Mouse (Mus musculus) 3134 (cell line): ENCODE data around the gene Ankrd39.
"Not testable (repeated sequence)": the region's sequence is repeated elsewhere in the genome, so short reads cannot be mapped to it uniquely, and the experiment has no call there.

Experiments used
- DNase-seq: peaks from one replicate; pipeline ENCODE4 v3.0.0-alpha.2; 2011; ENCODE audit warnings: low spot score; ENCODE audit not compliant: insufficient read length; ENCODE audit errors: extremely low read depth

Ankrd39 gene

DNA sequence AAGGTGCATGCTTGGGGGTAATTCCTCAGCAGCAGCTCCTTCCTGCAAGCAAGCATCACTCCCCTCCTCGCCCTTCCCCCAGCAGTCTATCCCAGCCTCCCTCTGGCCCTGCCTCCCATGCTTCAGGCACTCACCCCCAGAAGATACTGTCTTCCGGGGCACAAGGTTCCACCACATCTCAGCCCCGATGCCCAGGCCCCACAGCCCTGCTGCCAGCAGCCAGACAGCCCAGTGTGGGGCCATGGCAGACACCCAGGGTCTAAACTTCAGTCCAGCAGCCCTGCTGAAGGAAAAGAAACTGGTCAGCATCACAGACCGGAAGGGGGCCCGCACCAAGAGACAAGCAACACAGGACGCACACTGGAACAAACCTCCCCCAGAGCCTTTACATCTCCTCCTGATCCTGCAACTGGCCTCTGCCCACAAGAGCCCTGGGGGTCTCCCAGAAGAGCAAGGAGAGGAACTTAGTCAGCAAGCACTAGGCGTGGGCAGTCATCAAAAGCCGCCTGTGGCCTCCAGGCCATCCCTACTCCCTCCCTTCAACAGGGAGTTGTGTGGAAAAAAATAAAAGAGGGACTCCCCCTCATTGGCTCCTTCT, 8.7 kb upstream of the Ankrd39 start:
- DNase-seq, result peak; percentile 59

DNA sequence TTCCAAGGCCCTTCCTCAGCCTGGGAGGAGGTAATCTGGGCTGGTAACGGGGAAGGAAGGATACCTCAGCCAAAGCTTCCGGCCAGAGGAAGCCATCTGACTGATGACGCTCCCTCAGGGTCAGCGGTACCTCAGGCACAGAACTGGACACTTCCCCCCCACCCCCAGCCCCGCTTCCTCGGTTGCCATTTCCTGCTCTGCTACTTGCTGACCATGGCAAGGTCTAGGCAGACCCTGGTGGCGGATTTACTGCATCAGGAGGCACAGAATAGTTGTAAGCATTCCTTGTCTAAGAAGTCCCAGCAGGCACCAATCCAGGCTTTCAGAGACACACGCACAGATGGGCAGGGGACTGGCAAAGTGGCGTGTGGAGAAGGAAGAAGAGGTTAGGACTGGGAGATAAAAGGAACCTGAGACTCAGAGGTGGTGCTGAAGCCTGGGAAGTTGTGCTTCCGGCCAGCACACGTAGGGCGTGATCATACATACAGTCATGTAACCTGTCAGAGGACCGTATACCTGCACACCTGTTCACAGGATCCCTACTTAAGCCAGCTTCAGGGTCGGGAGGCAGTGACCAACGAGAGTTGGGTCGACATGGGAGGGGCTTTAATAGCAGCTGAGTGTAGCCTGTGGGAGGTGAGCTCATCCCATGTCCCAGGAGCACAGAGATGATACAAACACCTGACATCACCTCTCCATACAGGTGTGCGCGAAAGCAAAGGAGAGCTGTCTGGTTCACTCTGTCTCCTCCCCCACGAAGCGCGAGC, 7.6 kb upstream of the Ankrd39 start:
- DNase-seq, result no peak

DNA sequence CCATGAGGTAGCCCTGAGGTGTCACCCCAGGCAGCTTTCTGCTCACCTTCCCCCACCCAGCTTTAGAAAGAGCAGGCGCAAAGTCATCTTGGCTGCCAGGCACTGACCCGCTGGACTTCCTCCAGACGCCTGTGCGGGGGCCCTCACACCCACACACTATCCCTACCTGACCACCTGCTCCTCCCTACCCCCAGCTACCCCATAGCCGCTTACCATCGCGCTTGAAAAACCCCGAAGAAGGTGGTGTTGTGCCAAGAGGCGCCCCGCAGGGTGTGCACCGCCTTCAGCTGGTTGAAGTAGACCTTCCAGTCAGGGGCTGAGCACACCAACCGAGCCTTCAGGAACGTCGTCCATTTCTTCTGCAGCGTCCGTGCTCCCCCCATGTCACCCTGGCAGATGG, 5.3 kb upstream of the Ankrd39 start:
- no peak for DNase-seq

DNA sequence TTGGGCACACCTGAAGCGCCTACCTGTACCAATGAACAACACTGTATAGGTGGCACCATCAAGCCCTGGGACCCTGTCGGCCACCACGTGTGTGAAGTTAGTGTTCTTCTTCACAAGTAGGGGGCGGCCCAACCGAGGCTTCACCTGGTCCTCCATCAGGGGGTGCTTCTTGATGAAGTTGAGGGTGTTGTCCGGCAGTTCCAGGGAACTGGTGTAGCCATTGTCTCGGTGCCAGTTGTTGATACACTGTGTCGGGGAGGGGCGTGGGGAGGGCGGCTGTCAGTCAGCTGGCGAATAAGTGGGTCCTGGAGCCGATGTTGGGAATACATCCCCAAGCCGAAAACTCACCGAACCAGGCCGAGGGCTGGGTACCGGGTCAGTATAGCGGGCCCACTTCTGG, 4.7 kb upstream of the Ankrd39 start:
- DNase-seq, result no peak

DNA sequence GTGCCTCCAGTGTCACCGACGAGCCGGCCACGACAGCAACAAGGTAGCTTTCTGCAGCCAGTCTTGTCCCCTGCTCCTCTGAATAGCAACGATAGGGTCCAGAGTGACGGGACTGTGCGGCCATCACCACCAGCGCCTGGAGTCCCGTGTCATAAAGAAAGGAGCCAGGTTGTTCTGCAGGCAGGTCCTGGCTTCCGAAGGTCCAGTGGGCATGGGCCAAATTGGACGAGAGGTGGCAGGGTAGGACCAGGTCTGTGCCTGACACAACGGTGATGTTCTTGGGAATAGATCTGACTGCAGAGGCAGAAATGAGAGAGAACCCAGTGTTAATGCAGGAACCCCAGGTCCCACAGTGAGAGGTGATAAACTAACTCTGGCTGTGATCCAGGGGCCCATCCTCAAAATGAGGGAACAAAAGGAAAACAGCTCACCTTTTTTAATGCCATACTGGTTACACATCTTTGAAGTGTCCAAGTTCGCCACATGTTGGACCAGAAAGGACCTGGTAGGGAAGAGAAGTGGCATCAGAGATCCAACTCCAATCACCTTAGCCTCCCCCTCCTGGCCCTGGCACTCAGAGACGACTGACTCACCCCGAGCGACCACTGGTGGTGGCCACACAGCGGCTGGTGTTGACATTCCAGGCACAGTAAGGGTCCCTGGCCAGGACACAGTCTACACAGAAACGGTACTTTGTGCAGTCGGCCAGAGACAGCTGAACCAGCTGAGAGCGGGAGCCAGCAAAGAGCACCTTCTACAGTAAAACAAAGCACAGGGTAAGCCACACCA, 3.0 kb upstream of the Ankrd39 start:
- no peak for DNase-seq

DNA sequence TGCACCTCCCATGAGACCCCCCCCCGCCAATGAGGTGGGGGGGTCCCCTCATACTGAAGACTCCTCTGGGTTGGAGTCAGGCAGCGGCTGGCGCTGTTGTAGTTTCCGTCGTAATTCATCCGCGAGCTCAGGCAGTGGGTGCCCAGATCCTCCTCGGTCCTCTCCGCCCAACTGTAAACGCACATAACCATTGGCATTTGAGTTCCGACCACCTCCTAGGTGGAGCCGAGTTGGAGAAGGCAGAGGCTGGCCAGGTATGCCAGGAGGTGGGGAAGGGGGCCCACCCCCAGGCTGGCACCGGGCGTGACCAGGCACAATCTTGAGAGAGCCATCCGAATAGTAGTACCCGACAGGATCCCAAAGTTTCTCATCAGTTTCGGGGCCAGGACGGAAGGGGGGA, 2.2 kb upstream of the Ankrd39 start:
- no peak for DNase-seq

DNA sequence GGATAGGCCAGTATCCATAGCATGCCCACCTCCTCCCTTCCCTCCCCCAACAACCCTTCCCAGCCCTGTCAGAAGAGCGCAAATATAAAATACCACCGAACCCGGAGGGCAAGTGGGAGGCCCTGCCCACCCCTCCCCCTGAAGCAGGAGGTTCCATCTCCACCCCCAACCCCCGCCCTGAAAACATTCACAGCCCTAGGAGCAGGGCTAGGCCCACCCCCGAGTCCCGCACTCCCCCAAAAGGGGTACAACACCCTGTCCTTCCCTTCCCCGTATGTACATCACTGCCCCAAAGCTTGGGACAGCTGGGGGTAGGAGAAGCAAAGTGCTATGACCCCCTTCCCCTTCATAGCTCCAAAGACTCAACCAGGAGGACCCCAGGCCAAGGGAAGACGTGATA, 1.5 kb upstream of the Ankrd39 start:
- no peak for DNase-seq

DNA sequence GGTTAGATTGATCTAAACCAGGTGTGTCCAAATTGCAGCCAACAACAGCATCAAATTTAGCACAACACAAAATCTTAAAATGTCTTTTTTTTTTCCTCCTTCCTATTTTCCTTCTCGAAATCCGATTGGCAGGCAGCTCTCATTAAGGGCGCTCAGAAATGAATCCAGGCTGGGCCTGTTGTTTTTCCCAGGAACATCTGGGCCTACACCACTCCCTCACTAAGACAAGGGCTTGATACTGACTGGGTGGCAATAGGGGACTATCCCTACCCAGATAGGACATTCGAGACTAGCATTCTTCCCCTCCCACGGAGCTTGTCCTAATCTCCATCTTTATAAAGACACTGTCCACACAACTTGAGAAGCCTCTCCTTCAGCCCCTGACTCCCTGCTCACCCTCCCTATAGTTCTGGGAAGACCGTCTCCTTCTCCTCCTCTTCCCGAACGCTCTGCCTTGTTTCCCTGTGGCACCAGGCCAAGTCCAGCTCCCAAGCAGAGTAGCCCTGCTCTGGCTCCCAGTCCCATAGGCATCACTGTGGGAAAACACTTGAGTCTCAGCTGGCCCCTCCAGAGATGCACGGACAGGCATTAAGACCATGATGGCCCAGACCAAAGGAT, 845 bp upstream of the Ankrd39 start:
- no peak for DNase-seq

DNA sequence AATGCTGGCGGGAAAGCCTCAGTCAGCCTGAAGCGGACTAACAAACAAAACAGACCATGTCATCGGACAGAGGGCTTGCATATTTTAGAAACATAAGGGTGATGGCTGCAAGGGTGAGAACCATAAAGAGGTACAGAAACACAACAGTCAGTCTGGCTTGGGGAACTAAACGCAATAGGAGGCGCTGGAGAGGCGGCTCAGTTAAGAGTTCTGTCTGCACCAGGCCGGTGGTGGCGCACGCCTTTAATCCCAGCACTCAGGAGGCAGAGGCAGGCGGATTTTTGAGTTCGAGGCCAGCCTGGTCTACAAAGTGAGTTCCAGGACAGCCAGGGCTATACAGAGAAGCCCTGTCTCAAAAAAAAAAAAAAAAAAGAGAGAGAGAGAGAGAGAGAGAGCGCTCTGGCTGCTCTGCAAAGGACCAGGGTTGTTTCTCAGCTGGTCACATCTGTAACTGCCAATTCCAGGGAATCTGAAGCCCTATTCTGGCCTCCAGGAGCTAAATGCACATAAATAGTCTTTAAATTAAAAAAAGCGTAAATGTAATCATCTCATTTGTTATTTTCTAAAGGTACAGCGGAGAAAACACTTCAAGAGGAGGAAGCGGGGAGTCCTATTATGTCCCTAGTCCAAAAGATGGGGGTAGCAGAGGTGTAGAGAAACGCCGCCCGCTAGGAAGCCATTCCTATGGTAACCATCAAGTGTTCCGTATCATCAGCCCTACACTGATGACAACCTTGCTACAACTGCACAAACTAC, 1.2 kb downstream of the Ankrd39 start:
- no peak for DNase-seq

DNA sequence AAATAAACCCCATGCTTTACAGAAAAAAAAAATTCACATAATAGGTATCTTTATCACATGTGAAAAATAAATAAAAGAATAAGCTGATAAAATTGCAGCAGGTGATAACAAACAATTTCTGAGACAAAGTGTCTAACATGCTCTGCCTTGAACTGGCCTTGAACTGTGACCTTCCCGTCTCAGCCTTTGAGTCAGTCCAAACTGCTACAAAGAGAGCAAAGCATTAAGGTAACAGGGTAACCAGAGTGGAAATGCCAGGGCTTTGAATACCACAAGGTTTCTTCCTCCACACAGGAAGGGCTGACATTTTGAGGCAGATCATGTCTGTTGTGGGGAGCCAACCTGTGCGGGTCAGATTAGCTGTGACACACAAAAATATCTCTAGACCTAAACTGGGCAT, 1.9 kb downstream of the Ankrd39 start:
- no peak for DNase-seq

DNA sequence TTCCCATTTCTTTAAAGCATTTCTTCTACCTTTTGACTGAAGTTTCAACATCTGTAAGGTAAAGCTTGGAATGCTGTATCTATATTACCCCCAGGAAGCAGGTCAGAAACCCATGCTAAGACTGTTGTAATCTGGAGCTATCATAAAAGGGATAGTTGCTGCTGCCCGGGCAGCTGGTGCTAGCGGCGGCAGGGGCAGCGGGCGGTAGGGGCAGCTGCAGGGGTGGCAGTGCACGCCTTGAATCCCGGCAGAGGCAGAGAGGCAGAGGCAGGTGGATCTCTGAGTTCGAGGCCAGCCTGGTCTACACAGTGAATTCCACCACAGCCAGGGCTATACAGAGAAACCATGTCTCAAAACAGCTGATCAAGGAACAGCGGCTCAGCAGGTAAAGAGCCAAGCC, 4.3 kb downstream of the Ankrd39 start:
- DNase-seq, result no peak

DNA sequence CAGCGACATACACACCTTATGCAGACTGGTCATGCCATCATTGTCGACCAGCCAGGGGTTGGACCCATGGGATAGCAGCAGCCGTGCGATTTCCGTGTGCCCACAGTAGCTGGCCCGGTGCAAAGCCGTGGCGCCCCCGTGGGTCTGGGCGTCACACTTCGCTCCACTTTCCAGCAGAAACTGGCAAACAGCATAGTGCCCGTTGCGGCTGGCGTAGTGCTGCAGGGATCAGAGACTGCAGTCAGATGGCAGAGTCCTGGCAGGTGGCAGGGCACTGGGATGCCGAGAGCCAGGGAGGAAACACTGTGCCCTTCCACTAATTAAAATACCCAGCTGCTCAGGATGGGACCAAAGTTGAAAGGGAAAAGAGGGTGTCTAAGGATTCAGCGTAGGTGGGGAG, 5.4 kb downstream of the Ankrd39 start:
- DNase-seq, result no peak

DNA sequence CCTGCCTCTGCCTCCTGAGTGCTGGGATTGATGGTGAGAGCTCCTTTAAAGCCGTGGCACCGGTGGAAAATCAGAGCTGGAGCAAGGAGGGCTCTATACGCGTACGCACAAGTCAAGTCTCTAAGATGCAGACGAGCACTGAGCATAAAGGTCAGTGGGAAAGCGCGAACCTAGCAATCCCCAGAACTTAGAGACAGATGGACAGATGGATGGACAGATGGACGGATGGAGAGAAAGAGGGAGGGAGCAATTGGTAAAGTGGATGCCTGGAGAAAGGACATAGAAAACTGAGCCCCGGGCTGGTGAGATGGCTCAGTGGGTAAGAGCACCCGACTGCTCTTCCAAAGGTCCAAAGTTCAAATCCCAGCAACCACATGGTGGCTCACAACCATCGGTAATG, 6.4 kb downstream of the Ankrd39 start:
- no peak for DNase-seq

DNA sequence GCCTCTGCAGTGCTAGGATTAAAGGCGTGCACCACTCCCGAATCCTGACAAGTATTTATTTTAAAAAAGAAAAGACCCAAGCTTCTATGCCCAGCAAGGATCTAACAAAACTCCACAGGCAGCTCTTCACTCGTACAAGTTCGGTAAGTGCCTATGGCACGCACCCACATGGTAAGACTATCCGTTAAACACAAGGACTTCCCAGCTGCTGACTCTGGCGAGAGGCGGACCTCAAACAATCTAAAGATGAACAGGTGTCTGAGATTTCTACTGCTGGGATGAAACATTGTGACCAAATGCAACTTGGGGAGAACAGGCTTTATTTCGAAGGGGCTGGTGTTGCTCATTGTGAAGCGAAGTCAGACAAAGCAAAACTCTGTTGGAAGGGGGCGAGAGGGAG, 7.1 kb downstream of the Ankrd39 start:
- DNase-seq, result no peak

DNA sequence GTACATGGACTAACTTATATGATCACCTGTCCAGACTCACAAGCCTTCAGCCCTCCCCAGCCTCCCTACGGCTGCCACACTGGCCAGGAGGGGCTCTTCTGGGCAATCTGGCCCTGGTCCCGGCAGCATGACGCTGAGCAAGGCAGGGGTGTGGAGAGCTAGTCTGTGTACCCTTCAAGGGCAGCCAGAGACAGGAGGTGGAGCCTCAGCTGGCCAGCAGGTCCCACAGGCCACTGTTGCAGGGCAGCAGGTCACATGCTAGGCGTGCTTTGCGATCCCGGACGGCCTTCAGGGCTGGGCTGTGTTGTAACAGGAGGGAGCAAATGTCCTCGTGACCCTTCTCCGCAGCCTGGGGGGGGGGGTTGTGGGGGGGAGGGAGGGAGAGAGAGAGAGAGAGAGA, 8.1 kb downstream of the Ankrd39 start, which contains the start of gene Gm42417:
Gm42417 (minus strand) TSS at position 244 of the 400 bp plus-strand sequence.
- no peak for DNase-seq

DNA sequence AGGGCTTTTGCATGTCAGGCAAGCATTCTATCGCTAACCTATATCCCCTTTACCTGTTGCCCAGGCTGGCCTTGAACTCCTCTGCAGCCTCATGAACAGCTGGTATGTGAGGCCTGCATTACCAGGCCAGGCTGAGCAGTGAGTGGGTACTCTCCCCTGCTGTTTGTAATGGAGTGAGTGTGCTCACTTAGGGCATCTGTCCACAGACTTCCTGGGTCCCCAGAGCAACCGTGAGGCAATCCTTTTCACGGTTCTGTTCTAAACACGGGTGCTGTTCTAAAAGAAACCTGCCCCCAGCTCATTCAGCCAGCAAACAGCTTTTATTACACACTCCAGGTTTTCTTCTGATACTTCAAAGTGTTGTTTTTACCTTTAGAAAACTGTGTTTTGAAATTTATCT, 8.5 kb downstream of the Ankrd39 start:
- DNase-seq, result no peak

DNA sequence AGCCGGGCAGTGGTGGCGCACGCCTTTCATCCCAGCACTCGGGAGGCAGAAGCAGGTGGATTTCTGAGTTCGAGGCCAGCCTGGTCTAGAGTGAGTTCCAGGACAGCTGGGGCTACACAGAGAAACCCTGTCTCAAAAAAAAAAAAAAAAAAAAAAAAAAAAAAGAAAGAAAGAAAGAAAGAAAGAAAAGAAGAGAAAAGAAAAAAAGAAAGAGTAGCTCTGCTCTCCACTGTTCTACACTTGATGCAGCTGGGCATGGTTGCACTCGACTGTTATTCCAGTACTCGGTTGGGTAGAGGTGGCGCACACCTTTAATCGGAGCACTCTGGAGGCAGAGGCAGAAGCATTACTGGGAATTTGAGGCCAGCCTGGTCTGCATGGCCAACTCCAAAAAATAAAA, 10.5 kb downstream of the Ankrd39 start, which contains the start of gene Ankrd23:
Ankrd23 (minus strand) TSS at position 101 of the 400 bp plus-strand sequence.
- not testable (repeated sequence) for DNase-seq

DNA sequence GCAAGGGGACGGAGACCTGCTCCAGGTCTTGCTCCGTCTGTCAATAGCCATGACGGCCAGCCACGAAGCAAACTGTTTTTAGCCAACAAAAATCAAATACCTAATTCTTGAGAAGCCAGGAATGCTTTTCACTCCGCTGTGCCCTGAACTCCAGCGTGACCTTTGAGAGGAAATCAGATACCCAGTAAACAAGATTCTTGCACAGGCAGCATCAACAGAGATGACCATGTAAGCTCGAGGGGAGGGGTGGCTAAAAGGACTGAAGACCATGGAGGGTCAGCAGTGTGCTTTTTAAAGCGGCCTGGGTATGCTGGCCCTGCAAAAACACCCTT, 10.9 kb downstream of the Ankrd39 start:
- no peak for DNase-seq

DNA sequence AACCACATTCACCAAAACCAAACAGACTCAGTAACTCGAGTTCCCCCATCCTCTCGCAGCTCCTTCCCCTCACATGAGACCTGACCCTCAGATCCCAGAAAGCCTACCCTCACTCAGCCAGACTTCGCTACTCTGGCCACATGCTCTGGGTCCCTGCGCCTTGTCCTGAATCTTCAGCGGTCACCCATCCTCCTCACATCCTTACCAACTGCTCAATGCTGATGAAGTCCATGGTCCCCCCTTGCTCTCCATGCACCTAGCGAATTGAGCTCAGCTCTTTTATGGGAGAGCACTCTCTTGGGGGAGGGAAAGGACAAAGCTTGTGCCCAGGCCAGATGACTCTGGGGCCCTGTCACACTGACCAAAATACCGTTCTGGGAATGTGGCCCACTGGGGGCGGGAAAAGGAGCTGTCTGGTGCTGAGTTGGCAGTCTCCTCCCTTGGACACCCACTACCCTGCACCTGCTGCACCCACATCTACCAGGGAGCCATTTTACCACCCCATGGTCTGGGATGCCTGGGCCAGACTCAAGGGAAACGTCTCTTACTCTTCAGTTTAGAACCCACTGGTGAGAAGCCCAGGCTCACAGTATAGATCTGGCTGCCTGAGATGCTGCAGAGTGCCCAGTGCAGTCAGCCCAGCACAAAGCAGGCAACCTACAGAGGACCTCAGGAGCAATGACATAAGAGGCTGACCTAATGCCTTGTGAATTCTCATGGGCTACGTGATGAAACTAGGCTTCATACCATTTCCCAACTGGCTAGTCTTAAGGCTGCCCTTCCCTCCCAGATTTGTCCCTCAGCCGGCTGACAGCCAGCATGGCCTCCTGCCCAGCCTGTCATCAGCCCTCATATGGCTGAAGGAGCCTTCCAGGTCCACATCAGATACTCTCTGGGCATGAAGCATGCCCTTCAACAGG, 11.5 kb downstream of the Ankrd39 start:
- DNase-seq, result no peak
